Mouse (Mus musculus) heart, embryonic 13.5 days (tissue): Measurements from ENCODE around the gene Dstn. TPM values are rescaled to one million over a fixed set of nuclear protein-coding genes. Genes with fewer than 3 reads are reported as not detected.

Source experiments
- ATAC-seq: fragments of 200-750 bp; cut with Nextera tagmentation; 2 replicates; pipeline ENCODE4 v1.8.0; 2017; ENCODE audit warnings: moderate TSS enrichment; ENCODE audit not compliant: insufficient number of reproducible peaks, low FRiP score, low TSS enrichment; ENCODE audit errors: extremely low read depth
- H3K27ac ChIP-seq: fragments of 300-500 bp; sonication (generic); replicated peaks from 2 replicates; pipeline ENCODE4 v1.5.1; 2015; ENCODE audit warnings: moderate library complexity, mild to moderate bottlenecking, inconsistent platforms
- H3K27me3 ChIP-seq: fragments of 300-500 bp; sonication (generic); replicated peaks from 2 replicates; pipeline ENCODE4 v1.6.1; 2015; ENCODE audit warnings: mild to moderate bottlenecking, inconsistent platforms
- H3K36me3 ChIP-seq: fragments of 300-500 bp; sonication (generic); 2 replicates; pipeline ENCODE4 v1.6.1; 2015; ENCODE audit warnings: mild to moderate bottlenecking, inconsistent platforms
- H3K4me1 ChIP-seq: fragments of 300-500 bp; sonication (generic); 2 replicates; pipeline ENCODE4 v1.6.1; 2015; ENCODE audit warnings: inconsistent platforms
- H3K4me2 ChIP-seq: fragments of 300-500 bp; sonication (generic); 2 replicates; pipeline ENCODE4 v1.6.1; 2015; ENCODE audit warnings: inconsistent platforms, mild to moderate bottlenecking, moderate library complexity
- H3K4me3 ChIP-seq: fragments of 300-500 bp; sonication (generic); 2 replicates; pipeline ENCODE4 v1.5.1; 2015; ENCODE audit warnings: moderate library complexity, mild to moderate bottlenecking, inconsistent platforms
- H3K9ac ChIP-seq: fragments of 300-500 bp; sonication (generic); 2 replicates; pipeline ENCODE4 v1.6.1; 2015; ENCODE audit warnings: inconsistent platforms, mild to moderate bottlenecking, moderate library complexity
- H3K9me3 ChIP-seq: fragments of 300-500 bp; sonication (generic); 2 replicates; pipeline ENCODE4 v1.6.1; 2016; ENCODE audit warnings: inconsistent platforms
- whole genome bisulfite sequencing: fragments of 180-500 bp; shearing (Covaris S2); methylation state at CpG from one replicate; pipeline ENCODE4 v1.1.7; 2015; ENCODE audit warnings: mixed read lengths; 5-methylcytosine and 5-hydroxymethylcytosine counted together
- polyA plus RNA-seq: library from polyadenylated mRNA; unstranded; fragments of >200 nt; fragmentation: Nextera tagmentation; extraction: Ambion mirVana; gene quantifications from 2 replicates; pipeline ENCODE4 v1.2.1, GENCODE M21; 2015

The Dstn gene
- polyA plus RNA-seq, 1 experiment from 2014 or later, result 860 TPM

- no peak for ATAC-seq
- peaks cover 42% of the 10 kb centered on the region for H3K36me3 ChIP-seq
- WGBS, result 88% methylated on average over 3 of the region's 3 CpGs
Measured at GRCm38 (mm10) chr2:143988016-143988415, 72.9 kb downstream of the Dstn start.

GRCm38 (mm10) chr2:143990997-143991396 is 75.9 kb downstream of the Dstn start:
- no peaks in the 10 kb centered on the region for H3K9me3 ChIP-seq
- WGBS, result 22% methylated on average over 1 of the region's 1 CpGs
- no peaks in the 10 kb centered on the region for H3K27me3 ChIP-seq
- ATAC-seq, result no peak
- H3K4me1 ChIP-seq, result peaks cover 32% of the 10 kb centered on the region
- peaks cover 30% of the 10 kb centered on the region for H3K36me3 ChIP-seq
- no peak overlapping the region for H3K9ac ChIP-seq
- H3K4me2 ChIP-seq, result no peak overlapping the region
- peak overlapping the region; percentile 12; the same call in 1 of the 2 replicates for H3K27ac ChIP-seq
- H3K4me3 ChIP-seq, result no peak overlapping the region

More at GRCm38 (mm10) chr2:143988016-143988415, 72.9 kb downstream of the Dstn start:
- H3K4me2 ChIP-seq, result no peak overlapping the region
- H3K27ac ChIP-seq, result no peak overlapping the region
- no peak overlapping the region for H3K9ac ChIP-seq
- H3K4me1 ChIP-seq, result peaks cover 38% of the 10 kb centered on the region
- H3K4me3 ChIP-seq, result no peak overlapping the region
- H3K27me3 ChIP-seq, result no peaks in the 10 kb centered on the region
- H3K9me3 ChIP-seq, result no peaks in the 10 kb centered on the region

- Histone ChIP-seq H3K4me2 (no peak overlapping the region), H3K9me3 (no peaks in the 10 kb centered on the region), H3K4me1 (peaks cover 32% of the 10 kb centered on the region), H3K27ac (peak overlapping the region; percentile 13; the same call in 1 of the 2 replicates), H3K36me3 (peaks cover 22% of the 10 kb centered on the region), H3K27me3 (no peaks in the 10 kb centered on the region), H3K4me3 (no peak overlapping the region), H3K9ac (no peak overlapping the region)
- WGBS, result 76% methylated on average over 7 of the region's 7 CpGs
- ATAC-seq, result no peak
Measured at GRCm38 (mm10) chr2:143991964-143992672, 77.0 kb downstream of the Dstn start.

Other genes starting within 250 kb of the Dstn start
- 1.5 and 1.8 TPM in 2 replicates for gene Bfsp1, start 52.1 kb upstream of the Dstn start, polyA plus RNA-seq
- gene Rrbp1, start 95.9 kb downstream of the Dstn start, polyA plus RNA-seq, result 61.7 and 65.1 TPM in 2 replicates
- gene Banf2, start 117.7 kb downstream of the Dstn start, polyA plus RNA-seq, result not detected in 2 replicates